Mouse (Mus musculus) ovary, adult 10 weeks (tissue): Measurements from ENCODE around the gene Armh2. TPM values are rescaled to one million over a fixed set of nuclear protein-coding genes. Genes with fewer than 3 reads are reported as not detected.

Experiments
- polyA plus RNA-seq: library from polyadenylated mRNA; stranded (reverse); fragments of 350-450 nt; fragmentation: Illumina TruSeq; extraction: RNeasy Lipid Tissue Mini Kit (QIAGEN cat#74804); gene quantifications from one replicate; pipeline ENCODE4 v1.2.3, GENCODE M21; 2014

Gene Armh2
- polyA plus RNA-seq: not detected

DNA sequence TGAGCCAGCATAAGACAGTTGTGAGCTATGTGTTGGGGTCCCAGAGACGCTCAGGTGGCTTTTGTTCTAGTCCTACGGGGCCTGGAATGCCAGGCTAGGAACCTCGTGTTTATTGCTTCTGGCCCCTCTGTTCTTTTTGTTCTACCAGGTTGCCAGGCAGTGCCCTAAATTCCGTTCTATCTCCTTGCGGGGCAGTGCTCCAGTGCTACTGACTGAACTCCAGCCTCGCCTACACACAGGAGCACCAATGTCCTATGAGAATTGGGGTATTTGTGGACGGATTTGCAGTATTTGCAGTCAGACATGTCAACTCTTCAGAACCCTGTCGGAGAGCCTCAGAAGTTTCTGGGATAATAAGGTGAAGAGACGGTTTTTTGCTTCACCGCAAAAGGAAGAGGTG, at the start of gene Armh2:
Gene Armh2 (plus strand): TSS at position 205 of the 400 bp plus-strand sequence.

GRCm38 (mm10) chr13:24761403-24762227, 20.6 kb downstream of the Armh2 start, which contains the start of gene Gmnn:
TSS of gene Gmnn (minus strand) at chr13:24761923.

Other genes with a start within 250 kb of the Armh2 start
- gene Ripor2, start 159.0 kb upstream of the Armh2 start, polyA plus RNA-seq: 4.8 TPM
- 40.4 TPM for gene Gmnn, start 20.7 kb downstream of the Armh2 start, polyA plus RNA-seq
- gene BC005537, start 60.4 kb downstream of the Armh2 start, polyA plus RNA-seq: 311 TPM
- 58.9 TPM for gene Acot13, start 90.3 kb downstream of the Armh2 start, polyA plus RNA-seq
- gene Tdp2, start 90.4 kb downstream of the Armh2 start, polyA plus RNA-seq: 119 TPM
- gene D130043K22Rik, start 103.9 kb downstream of the Armh2 start, polyA plus RNA-seq: 0.74 TPM
- gene Aldh5a1, start 196.4 kb downstream of the Armh2 start, polyA plus RNA-seq: 18.3 TPM
- gene Gpld1, start 201.9 kb downstream of the Armh2 start, polyA plus RNA-seq: 1.1 TPM